Mouse (Mus musculus): ENCODE results near the gene Arhgap31. TPM values are rescaled to one million over a fixed set of nuclear protein-coding genes. Genes with fewer than 3 reads are reported as not detected.
A peak's percentile ranks its signal among the peaks of the same experiment; 100 is the strongest.
"Not testable (repeated sequence)": the region's sequence is repeated elsewhere in the genome, so short reads cannot be mapped to it uniquely, and the experiment has no call there.

Gene Arhgap31
- total RNA-seq, 2 experiments from 2014 or later: 22.1 to 28.5 TPM

GRCm38 (mm10) chr16:38728576-38729132 lies 15.6 kb upstream of the Arhgap31 start:
- no peak for DNase-seq

GRCm38 (mm10) chr16:38724974-38725373 lies 11.9 kb upstream of the Arhgap31 start:
- DNase-seq: no peak

GRCm38 (mm10) chr16:38724256-38724655 lies 11.2 kb upstream of the Arhgap31 start:
- no peak for DNase-seq

- no peak for DNase-seq
Measured at GRCm38 (mm10) chr16:38721377-38721776, 8.3 kb upstream of the Arhgap31 start.

GRCm38 (mm10) chr16:38714259-38714526 lies 1.1 kb upstream of the Arhgap31 start:
- DNase-seq: not testable (repeated sequence)

- no peak for DNase-seq
Measured at GRCm38 (mm10) chr16:38713404-38714258, 557 bp upstream of the Arhgap31 start.

GRCm38 (mm10) chr16:38712105-38712504 lies 969 bp downstream of the Arhgap31 start:
- DNase-seq: no peak

GRCm38 (mm10) chr16:38711245-38711644 lies 1.8 kb downstream of the Arhgap31 start:
- DNase-seq: no peak

- DNase-seq: no peak
Measured at GRCm38 (mm10) chr16:38708962-38709520, 4.0 kb downstream of the Arhgap31 start.

- no peak for DNase-seq
Measured at GRCm38 (mm10) chr16:38706782-38707181, 6.3 kb downstream of the Arhgap31 start.

- DNase-seq: no peak
Measured at GRCm38 (mm10) chr16:38705531-38706281, 7.4 kb downstream of the Arhgap31 start.

- no peak for DNase-seq
Measured at GRCm38 (mm10) chr16:38703501-38703900, 9.6 kb downstream of the Arhgap31 start.

- DNase-seq: no peak
Measured at GRCm38 (mm10) chr16:38702316-38702715, 10.8 kb downstream of the Arhgap31 start.

GRCm38 (mm10) chr16:38701492-38702185 lies 11.4 kb downstream of the Arhgap31 start:
- DNase-seq: no peak

- no peak for DNase-seq
Measured at GRCm38 (mm10) chr16:38700392-38701162, 12.5 kb downstream of the Arhgap31 start.

GRCm38 (mm10) chr16:38697611-38698010 lies 15.5 kb downstream of the Arhgap31 start:
- no peak for DNase-seq

- no peak for DNase-seq
Measured at GRCm38 (mm10) chr16:38695557-38695956, 17.5 kb downstream of the Arhgap31 start.

- DNase-seq: no peak
Measured at GRCm38 (mm10) chr16:38694906-38695540, 18.1 kb downstream of the Arhgap31 start.

- DNase-seq: no peak
Measured at GRCm38 (mm10) chr16:38690501-38690900, 22.6 kb downstream of the Arhgap31 start.

- DNase-seq: peak; percentile 40
Measured at GRCm38 (mm10) chr16:38689786-38690185, 23.3 kb downstream of the Arhgap31 start.
